Mouse (Mus musculus) embryonic facial prominence, embryonic 12.5 days (tissue): Measurements from ENCODE around the gene Dennd4b. TPM values are rescaled to one million over a fixed set of nuclear protein-coding genes. Genes with fewer than 3 reads are reported as not detected.

Experiments used
- ATAC-seq: fragments of 200-750 bp; cut with Nextera tagmentation; 2 replicates; pipeline ENCODE4 v1.8.0; 2017; ENCODE audit not compliant: insufficient number of reproducible peaks, insufficient read depth, low FRiP score, low TSS enrichment
- H3K27ac ChIP-seq: fragments of 300-500 bp; sonication (generic); 2 replicates; pipeline ENCODE4 v1.5.1; 2016; ENCODE audit warnings: mild to moderate bottlenecking
- H3K27me3 ChIP-seq: fragments of 300-500 bp; sonication (generic); 2 replicates; pipeline ENCODE4 v1.6.1; 2016; ENCODE audit warnings: mild to moderate bottlenecking, moderate library complexity
- H3K36me3 ChIP-seq: fragments of 300-500 bp; sonication (generic); 2 replicates; pipeline ENCODE4 v1.6.1; 2016; ENCODE audit warnings: mild to moderate bottlenecking
- H3K4me1 ChIP-seq: fragments of 300-500 bp; sonication (generic); 2 replicates; pipeline ENCODE4 v1.6.1; 2016
- H3K4me2 ChIP-seq: fragments of 300-500 bp; sonication (generic); replicated peaks from 2 replicates; pipeline ENCODE4 v1.6.1; 2016; ENCODE audit warnings: mild to moderate bottlenecking, moderate library complexity
- H3K4me3 ChIP-seq: fragments of 300-500 bp; sonication (generic); 2 replicates; pipeline ENCODE4 v1.5.1; 2016; ENCODE audit warnings: mild to moderate bottlenecking
- H3K9ac ChIP-seq: fragments of 300-500 bp; sonication (generic); 2 replicates; pipeline ENCODE4 v1.6.1; 2016; ENCODE audit warnings: mild to moderate bottlenecking, moderate library complexity
- H3K9me3 ChIP-seq: fragments of 300-500 bp; sonication (generic); 2 replicates; pipeline ENCODE4 v1.6.1; 2016; ENCODE audit warnings: mild to moderate bottlenecking, moderate library complexity
- WGBS: fragments of 180-500 bp; shearing (Covaris S2); methylation state at CpG from one replicate; pipeline ENCODE4 v1.1.7; 2016; 5-methylcytosine and 5-hydroxymethylcytosine counted together
- polyA plus RNA-seq: library from polyadenylated mRNA; unstranded; fragments of >200 nt; fragmentation: Nextera tagmentation; extraction: Ambion mirVana; gene quantifications from 2 replicates; pipeline ENCODE4 v1.2.1, GENCODE M21; 2016

Gene Dennd4b
- polyA plus RNA-seq, 1 experiment from 2014 or later: 5.7 TPM

DNA sequence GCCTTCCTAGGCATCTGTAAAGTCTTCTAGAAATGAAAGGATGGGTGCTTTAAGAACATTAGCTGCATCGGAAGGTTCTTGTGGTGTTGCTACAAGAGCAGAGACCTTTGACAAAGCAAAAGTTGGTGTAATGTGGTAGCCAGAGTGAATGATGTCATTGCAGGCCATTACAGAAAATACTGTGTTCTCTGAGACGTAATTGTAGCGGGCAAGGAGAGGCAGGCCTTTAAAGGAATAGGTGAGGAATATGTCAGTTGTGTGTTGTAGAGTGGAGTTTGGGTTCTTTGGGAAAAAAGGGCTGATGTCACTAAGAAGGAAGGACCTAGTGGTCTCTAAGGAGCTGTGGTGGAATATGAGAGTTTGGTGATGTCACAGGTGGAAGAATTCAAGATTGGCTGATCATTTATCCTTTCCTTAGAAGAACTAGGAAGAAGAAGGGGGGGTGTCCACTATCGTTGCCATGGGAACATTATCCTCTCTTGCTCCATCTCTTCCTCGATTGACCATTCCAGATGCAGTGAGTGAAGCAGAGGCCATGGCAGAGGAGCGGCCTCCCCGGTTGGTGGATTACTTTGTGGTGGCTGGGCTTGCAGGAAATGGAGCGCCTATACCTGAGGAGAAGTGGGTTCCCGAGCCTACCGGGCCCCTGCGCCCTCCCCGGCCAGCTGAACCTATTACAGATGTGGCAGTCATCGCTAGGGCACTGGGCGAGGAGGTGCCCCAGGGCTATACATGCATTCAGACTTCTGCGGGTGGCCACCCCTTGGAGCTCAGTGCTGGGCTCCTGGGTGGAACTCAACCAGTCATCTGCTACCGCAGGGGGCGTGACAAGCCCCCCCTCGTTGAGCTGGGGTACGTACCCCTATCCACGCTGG, 2.2 kb downstream of the Dennd4b start:
- Histone ChIP-seq H3K27ac (no peak overlapping the region), H3K27me3 (no peaks in the 10 kb centered on the region), H3K4me2 (peak overlapping the region; percentile 80; the same call in 1 of the 2 replicates), H3K9ac (no peak overlapping the region; the same call in 1 of the 2 replicates), H3K9me3 (no peaks in the 10 kb centered on the region), H3K4me3 (no peak overlapping the region), H3K4me1 (peaks cover 13% of the 10 kb centered on the region), H3K36me3 (peaks cover 26% of the 10 kb centered on the region)
- no peak for ATAC-seq
- 92% methylated on average over 20 of the region's 20 CpGs for WGBS

DNA sequence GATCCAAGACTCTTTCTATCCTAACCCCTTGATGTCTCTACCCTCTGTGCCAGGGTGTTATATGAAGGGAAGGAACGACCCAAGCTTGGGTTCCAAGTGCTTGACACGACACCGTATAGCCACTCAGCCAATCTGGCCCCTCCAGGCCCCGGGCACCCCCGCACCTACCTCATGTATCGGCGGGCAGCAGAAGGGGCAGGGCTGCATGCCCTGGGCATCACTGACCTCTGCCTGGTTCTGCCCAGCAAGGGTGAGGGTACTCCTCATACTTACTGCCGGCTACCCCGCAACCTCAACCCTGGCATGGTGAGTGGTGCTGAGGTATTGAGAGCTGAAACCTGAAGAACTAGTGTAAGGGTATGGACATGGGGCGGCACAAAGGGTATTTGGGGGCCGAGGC, 3.2 kb downstream of the Dennd4b start:
- ATAC-seq: no peak
- Histone ChIP-seq H3K4me1 (peaks cover 13% of the 10 kb centered on the region), H3K36me3 (peaks cover 22% of the 10 kb centered on the region), H3K4me2 (no peak overlapping the region), H3K27ac (no peak overlapping the region), H3K4me3 (no peak overlapping the region), H3K27me3 (no peaks in the 10 kb centered on the region), H3K9me3 (no peaks in the 10 kb centered on the region), H3K9ac (no peak overlapping the region)
- 93% methylated on average over 11 of the region's 11 CpGs for WGBS

DNA sequence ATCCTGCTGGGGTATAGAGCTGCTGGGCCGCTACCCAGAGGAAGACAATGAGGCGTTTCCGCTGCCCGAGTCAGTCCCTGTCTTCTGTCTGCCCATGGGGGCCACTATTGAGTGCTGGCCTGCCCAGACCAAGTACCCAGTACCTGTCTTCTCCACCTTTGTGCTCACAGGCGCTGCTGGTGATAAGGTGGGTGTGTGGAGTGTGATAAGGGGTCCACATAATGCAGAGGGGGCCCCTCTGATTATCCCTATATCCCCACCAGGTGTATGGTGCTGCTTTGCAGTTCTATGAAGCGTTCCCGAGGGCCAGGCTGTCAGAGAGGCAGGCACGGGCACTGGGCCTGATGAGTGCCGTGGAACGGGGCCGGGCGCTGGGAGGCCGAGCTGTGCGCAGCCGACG, 4.0 kb downstream of the Dennd4b start:
- Histone ChIP-seq H3K4me3 (no peak overlapping the region), H3K9ac (no peak overlapping the region), H3K9me3 (no peaks in the 10 kb centered on the region), H3K36me3 (peaks cover 20% of the 10 kb centered on the region; the same call in 1 of the 2 replicates), H3K4me2 (no peak overlapping the region), H3K27ac (no peak overlapping the region), H3K4me1 (peaks cover 13% of the 10 kb centered on the region), H3K27me3 (no peaks in the 10 kb centered on the region)
- WGBS: 89% methylated on average over 16 of the region's 16 CpGs
- no peak for ATAC-seq

- no peak overlapping the region for H3K27ac ChIP-seq
- no peak overlapping the region for H3K9ac ChIP-seq
- H3K4me3 ChIP-seq: no peak overlapping the region
- H3K27me3 ChIP-seq: no peaks in the 10 kb centered on the region
- no peak overlapping the region for H3K4me2 ChIP-seq
- WGBS: 93% methylated on average over 8 of the region's 8 CpGs
- H3K4me1 ChIP-seq: peaks cover 13% of the 10 kb centered on the region
- no peak for ATAC-seq
- H3K36me3 ChIP-seq: peaks cover 29% of the 10 kb centered on the region; the same call in 1 of the 2 replicates
- H3K9me3 ChIP-seq: no peaks in the 10 kb centered on the region
These were observed 5.8 kb downstream of the Dennd4b start for GRCm38 (mm10) chr3:90270784-90271183.

- 64% methylated on average over 9 of the region's 9 CpGs for WGBS
- H3K4me3 ChIP-seq: no peak overlapping the region
- no peak overlapping the region for H3K4me2 ChIP-seq
- H3K9me3 ChIP-seq: no peaks in the 10 kb centered on the region
- H3K4me1 ChIP-seq: no peaks in the 10 kb centered on the region
- no peak for ATAC-seq
- peaks cover 36% of the 10 kb centered on the region; the same call in 1 of the 2 replicates for H3K36me3 ChIP-seq
- no peaks in the 10 kb centered on the region for H3K27me3 ChIP-seq
- no peak overlapping the region for H3K9ac ChIP-seq
- no peak overlapping the region for H3K27ac ChIP-seq
These were observed 7.2 kb downstream of the Dennd4b start for GRCm38 (mm10) chr3:90272170-90272569.

DNA sequence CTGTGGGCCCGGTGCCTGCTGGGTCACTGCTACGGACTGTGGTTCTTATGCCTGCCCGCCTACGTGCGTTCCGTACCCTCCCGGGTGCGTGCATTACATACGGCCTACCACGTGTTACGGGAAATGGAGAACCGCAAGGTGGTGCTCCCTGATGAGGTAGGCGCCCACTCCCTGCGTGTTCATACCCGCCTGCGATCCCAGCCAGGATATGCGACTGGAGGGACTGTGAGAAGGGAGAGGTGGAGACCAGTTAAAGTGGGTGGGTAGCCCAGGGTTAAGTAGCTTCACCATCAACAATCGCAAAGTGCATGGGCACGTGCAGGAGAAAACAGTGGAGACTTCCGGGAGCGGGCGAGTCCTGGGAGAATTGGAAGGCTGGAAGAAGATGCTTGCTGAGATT, 8.9 kb downstream of the Dennd4b start:
- H3K4me1 ChIP-seq: no peaks in the 10 kb centered on the region
- H3K27ac ChIP-seq: no peak overlapping the region
- H3K27me3 ChIP-seq: no peaks in the 10 kb centered on the region
- no peak for ATAC-seq
- no peak overlapping the region for H3K4me3 ChIP-seq
- WGBS: 92% methylated on average over 22 of the region's 22 CpGs
- no peak overlapping the region for H3K4me2 ChIP-seq
- peaks cover 49% of the 10 kb centered on the region for H3K36me3 ChIP-seq
- no peak overlapping the region for H3K9ac ChIP-seq
- no peaks in the 10 kb centered on the region for H3K9me3 ChIP-seq

- no peaks in the 10 kb centered on the region for H3K27me3 ChIP-seq
- H3K4me1 ChIP-seq: no peaks in the 10 kb centered on the region
- H3K27ac ChIP-seq: no peak overlapping the region
- no peak overlapping the region for H3K4me3 ChIP-seq
- 92% methylated on average over 11 of the region's 11 CpGs for WGBS
- no peak overlapping the region for H3K4me2 ChIP-seq
- H3K9ac ChIP-seq: no peak overlapping the region
- peaks cover 63% of the 10 kb centered on the region for H3K36me3 ChIP-seq
- no peak for ATAC-seq
- no peaks in the 10 kb centered on the region for H3K9me3 ChIP-seq
These were observed 10.3 kb downstream of the Dennd4b start for GRCm38 (mm10) chr3:90275286-90275685.

GRCm38 (mm10) chr3:90276858-90277257, 11.9 kb downstream of the Dennd4b start:
- Histone ChIP-seq H3K4me3 (no peak overlapping the region), H3K27me3 (no peaks in the 10 kb centered on the region), H3K36me3 (peaks cover 63% of the 10 kb centered on the region), H3K4me1 (no peaks in the 10 kb centered on the region), H3K9ac (no peak overlapping the region), H3K4me2 (no peak overlapping the region), H3K9me3 (no peaks in the 10 kb centered on the region), H3K27ac (no peak overlapping the region)
- no peak for ATAC-seq
- WGBS: 41% methylated on average over 16 of the region's 16 CpGs

- Histone ChIP-seq H3K9ac (no peak overlapping the region), H3K27me3 (no peaks in the 10 kb centered on the region), H3K36me3 (peaks cover 56% of the 10 kb centered on the region), H3K4me2 (no peak overlapping the region), H3K27ac (no peak overlapping the region), H3K4me3 (no peak overlapping the region), H3K9me3 (no peaks in the 10 kb centered on the region), H3K4me1 (no peaks in the 10 kb centered on the region)
- ATAC-seq: no peak
- 93% methylated on average over 9 of the region's 9 CpGs for WGBS
These were observed 12.8 kb downstream of the Dennd4b start for GRCm38 (mm10) chr3:90277793-90278192.

GRCm38 (mm10) chr3:90278211-90278610, 13.2 kb downstream of the Dennd4b start:
- Histone ChIP-seq H3K9ac (no peak overlapping the region), H3K9me3 (no peaks in the 10 kb centered on the region), H3K36me3 (peaks cover 55% of the 10 kb centered on the region), H3K4me2 (no peak overlapping the region), H3K27me3 (no peaks in the 10 kb centered on the region), H3K4me3 (no peak overlapping the region), H3K27ac (no peak overlapping the region), H3K4me1 (no peaks in the 10 kb centered on the region)
- no peak for ATAC-seq
- 93% methylated on average over 10 of the region's 10 CpGs for WGBS

DNA sequence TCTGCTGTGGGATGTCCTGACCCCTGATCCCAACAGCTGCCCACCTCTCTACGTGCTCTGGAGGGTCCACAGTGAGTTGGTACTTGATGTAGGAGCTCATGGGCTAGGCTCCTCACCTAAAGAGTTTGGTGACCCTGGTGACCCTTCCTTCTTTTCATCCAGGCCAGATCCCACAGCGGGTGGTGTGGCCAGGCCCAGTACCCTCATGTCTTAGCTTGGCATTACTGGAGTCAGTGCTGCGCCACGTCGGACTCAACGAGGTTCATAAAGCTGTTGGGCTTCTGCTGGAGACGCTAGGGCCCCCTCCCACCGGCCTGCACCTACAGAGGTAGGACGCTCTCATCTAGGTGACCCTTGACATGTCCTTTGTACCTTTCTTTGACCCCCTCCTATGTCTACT, 14.2 kb downstream of the Dennd4b start:
- Histone ChIP-seq H3K4me3 (no peak overlapping the region), H3K4me2 (no peak overlapping the region), H3K36me3 (peaks cover 49% of the 10 kb centered on the region), H3K27ac (no peak overlapping the region), H3K9ac (no peak overlapping the region), H3K9me3 (no peaks in the 10 kb centered on the region), H3K4me1 (no peaks in the 10 kb centered on the region), H3K27me3 (no peaks in the 10 kb centered on the region)
- ATAC-seq: no peak
- WGBS: 92% methylated on average over 9 of the region's 9 CpGs

GRCm38 (mm10) chr3:90279743-90280142, 14.8 kb downstream of the Dennd4b start:
- H3K4me1 ChIP-seq: no peaks in the 10 kb centered on the region
- no peak overlapping the region for H3K9ac ChIP-seq
- WGBS: 94% methylated on average over 7 of the region's 7 CpGs
- H3K27ac ChIP-seq: no peak overlapping the region
- no peak for ATAC-seq
- peaks cover 48% of the 10 kb centered on the region for H3K36me3 ChIP-seq
- no peak overlapping the region for H3K4me3 ChIP-seq
- H3K9me3 ChIP-seq: no peaks in the 10 kb centered on the region
- H3K4me2 ChIP-seq: no peak overlapping the region
- no peaks in the 10 kb centered on the region for H3K27me3 ChIP-seq
